Mouse (Mus musculus) left cerebral cortex, adult 8-10 months (tissue): ENCODE measurements around the gene Abca7. TPM values are rescaled to one million over a fixed set of nuclear protein-coding genes. Genes with fewer than 3 reads are reported as not detected.

Experiments used
- DNase-seq, 2 experiments: peaks; one replicate each; pipeline ENCODE4 v3.0.0; 2022; ENCODE audit warnings: low spot score in 2 of 2
- total RNA-seq, 4 experiments: library from RNA; stranded (reverse); gene quantifications; 2 replicates each; pipeline ENCODE4 v1.2.4; 2022

Abca7 gene
- total RNA-seq, 4 experiments from 2014 or later: 11.0 to 12.3 (median 12.0) TPM

- DNase-seq: no peak
These were observed 22.2 kb upstream of the Abca7 start for GRCm38 (mm10) chr10:79974087-79974486.

GRCm38 (mm10) chr10:79974668-79975067, 21.6 kb upstream of the Abca7 start:
- no peak for DNase-seq

- no peak for DNase-seq
These were observed 20.1 kb upstream of the Abca7 start for GRCm38 (mm10) chr10:79976071-79976721.

GRCm38 (mm10) chr10:79976722-79977107, 19.6 kb upstream of the Abca7 start:
- DNase-seq: no peak

- no peak for DNase-seq
These were observed 19.0 kb upstream of the Abca7 start for GRCm38 (mm10) chr10:79977324-79977723.

- no peak for DNase-seq
These were observed 18.2 kb upstream of the Abca7 start for GRCm38 (mm10) chr10:79978061-79978460.

GRCm38 (mm10) chr10:79979401-79980155, 16.7 kb upstream of the Abca7 start:
- no peak for DNase-seq

GRCm38 (mm10) chr10:79983205-79983604, 13.1 kb upstream of the Abca7 start:
- no peak for DNase-seq

- peak; percentile 67 to 82 for DNase-seq
These were observed 12.6 kb upstream of the Abca7 start for GRCm38 (mm10) chr10:79983670-79984069.

GRCm38 (mm10) chr10:79984195-79984816, 12.0 kb upstream of the Abca7 start, which contains the start of gene Tmem259:
Gene Tmem259 (minus strand): TSS chr10:79984330.
- DNase-seq: peak; percentile 70 to 84

GRCm38 (mm10) chr10:79984871-79985270, 11.4 kb upstream of the Abca7 start:
- peak; percentile 93 to 99 for DNase-seq

GRCm38 (mm10) chr10:79985334-79986231, 10.7 kb upstream of the Abca7 start:
- peak; percentile 63 to 71 for DNase-seq

- no peak for DNase-seq
These were observed 9.9 kb upstream of the Abca7 start for GRCm38 (mm10) chr10:79986232-79986878.

GRCm38 (mm10) chr10:79986963-79987362, 9.3 kb upstream of the Abca7 start:
- DNase-seq: peak; percentile 68 to 78

- DNase-seq: no peak
These were observed 8.4 kb upstream of the Abca7 start for GRCm38 (mm10) chr10:79987771-79988505.

- DNase-seq: no peak
These were observed 7.6 kb upstream of the Abca7 start, which contains the start of gene Cnn2 for GRCm38 (mm10) chr10:79988506-79989271. Gene Cnn2 (plus strand): TSS chr10:79988584.

- no peak for DNase-seq
These were observed 7.0 kb upstream of the Abca7 start for GRCm38 (mm10) chr10:79989272-79989786.

- no peak for DNase-seq
These were observed 6.4 kb upstream of the Abca7 start for GRCm38 (mm10) chr10:79989870-79990269.

GRCm38 (mm10) chr10:79991099-79991498, 5.2 kb upstream of the Abca7 start:
- DNase-seq: no peak
